Mouse (Mus musculus) neural tube, embryonic 14.5 days (tissue): ENCODE data around the gene Ccdc113. TPM values are rescaled to one million over a fixed set of nuclear protein-coding genes. Genes with fewer than 3 reads are reported as not detected.

ENCODE experiments used
- ATAC-seq: fragments of 200-750 bp; cut with Nextera tagmentation; 2 replicates; pipeline ENCODE4 v1.8.0; 2017; ENCODE audit warnings: low read depth, mild to moderate bottlenecking, moderate TSS enrichment, moderate library complexity
- H3K27ac ChIP-seq: fragments of 300-500 bp; sonication (generic); 2 replicates; pipeline ENCODE4 v1.5.1; 2014; ENCODE audit warnings: low read depth, mild to moderate bottlenecking, control low read depth, low read length, moderate library complexity, mixed read lengths
- H3K27me3 ChIP-seq: fragments of 300-500 bp; sonication (generic); 2 replicates; pipeline ENCODE4 v1.6.1; 2014; ENCODE audit warnings: low read length; ENCODE audit not compliant: control insufficient read depth, insufficient read depth
- H3K36me3 ChIP-seq: fragments of 300-500 bp; sonication (generic); 2 replicates; pipeline ENCODE4 v1.6.1; 2014; ENCODE audit warnings: low read length, mixed read lengths; ENCODE audit not compliant: control insufficient read depth, insufficient read depth
- H3K4me1 ChIP-seq: fragments of 300-500 bp; sonication (generic); 2 replicates; pipeline ENCODE4 v1.6.1; 2014; ENCODE audit warnings: low read length; ENCODE audit not compliant: control insufficient read depth, insufficient read depth
- H3K4me2 ChIP-seq: fragments of 300-500 bp; sonication (generic); 2 replicates; pipeline ENCODE4 v1.6.1; 2014; ENCODE audit warnings: mild to moderate bottlenecking, low read depth, low read length, control low read depth
- H3K4me3 ChIP-seq: fragments of 300-500 bp; sonication (generic); 2 replicates; pipeline ENCODE4 v1.5.1; 2014; ENCODE audit warnings: low read depth, low read length, control low read depth, mixed read lengths
- H3K9ac ChIP-seq: fragments of 300-500 bp; sonication (generic); replicated peaks from 2 replicates; pipeline ENCODE4 v1.6.1; 2014; ENCODE audit warnings: low read depth, mild to moderate bottlenecking, control low read depth, low read length, mixed read lengths
- H3K9me3 ChIP-seq: fragments of 300-500 bp; sonication (generic); 2 replicates; pipeline ENCODE4 v1.6.1; 2016; ENCODE audit warnings: low read length; ENCODE audit not compliant: control insufficient read depth
- WGBS: fragments of 180-500 bp; shearing (Covaris S2); extraction: QIAGEN DNeasy Blood & Tissue Kit; methylation state at CpG from one replicate; pipeline ENCODE4 v1.1.7; 2014; 5-methylcytosine and 5-hydroxymethylcytosine counted together
- polyA plus RNA-seq: library from polyadenylated mRNA; unstranded; fragments of >200 nt; fragmentation: Nextera tagmentation; extraction: Ambion mirVana; gene quantifications from 2 replicates; pipeline ENCODE4 v1.2.1, GENCODE M21; 2014

Ccdc113 gene
- polyA plus RNA-seq, 1 experiment from 2014 or later = 2.0 TPM

DNA sequence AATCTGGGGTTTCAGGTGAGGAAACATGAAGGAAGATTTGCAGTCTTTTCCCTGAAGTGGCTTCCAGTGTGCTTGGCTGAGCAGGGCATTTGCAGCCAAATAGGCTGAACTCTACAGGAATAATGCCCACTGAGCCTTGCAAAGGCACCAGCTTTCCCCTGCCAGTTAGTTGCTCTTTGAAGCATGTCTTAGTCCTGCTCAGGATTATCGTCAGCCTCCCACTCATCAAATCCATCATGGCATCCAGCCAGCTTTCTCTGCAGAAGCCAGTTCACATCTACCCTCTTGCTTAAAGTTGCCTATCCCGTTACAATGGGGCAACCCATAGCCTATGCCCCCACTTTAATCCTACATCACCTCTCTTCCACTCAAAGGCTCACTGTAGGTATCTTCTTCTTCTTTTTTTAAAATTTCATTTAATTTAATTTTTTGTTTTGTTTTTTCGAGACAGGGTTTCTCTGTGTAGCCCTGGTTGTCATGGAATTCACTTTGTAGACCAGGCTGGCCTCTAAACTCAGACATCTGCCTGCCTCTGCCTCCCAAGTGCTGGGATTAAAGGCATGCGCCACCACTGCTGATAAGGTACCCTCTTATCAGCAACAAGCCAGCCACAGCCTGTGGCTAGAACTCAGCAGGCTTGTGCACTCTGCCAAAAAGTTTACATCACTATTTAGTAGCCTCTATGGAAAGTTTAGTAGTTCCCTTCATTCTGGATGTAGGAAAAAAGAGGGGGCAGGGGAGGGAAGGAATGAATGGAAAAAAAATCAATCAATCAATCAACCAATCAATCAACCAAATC, 34.4 kb upstream of the Ccdc113 start:
- H3K4me3 ChIP-seq = no peak overlapping the region
- H3K9ac ChIP-seq = no peak overlapping the region
- 69% methylated on average over 4 of the region's 4 CpGs for WGBS
- no peak overlapping the region for H3K27ac ChIP-seq
- H3K9me3 ChIP-seq = no peaks in the 10 kb centered on the region
- no peaks in the 10 kb centered on the region for H3K27me3 ChIP-seq
- H3K36me3 ChIP-seq = no peaks in the 10 kb centered on the region
- H3K4me1 ChIP-seq = no peaks in the 10 kb centered on the region
- no peak for ATAC-seq
- H3K4me2 ChIP-seq = no peak overlapping the region

DNA sequence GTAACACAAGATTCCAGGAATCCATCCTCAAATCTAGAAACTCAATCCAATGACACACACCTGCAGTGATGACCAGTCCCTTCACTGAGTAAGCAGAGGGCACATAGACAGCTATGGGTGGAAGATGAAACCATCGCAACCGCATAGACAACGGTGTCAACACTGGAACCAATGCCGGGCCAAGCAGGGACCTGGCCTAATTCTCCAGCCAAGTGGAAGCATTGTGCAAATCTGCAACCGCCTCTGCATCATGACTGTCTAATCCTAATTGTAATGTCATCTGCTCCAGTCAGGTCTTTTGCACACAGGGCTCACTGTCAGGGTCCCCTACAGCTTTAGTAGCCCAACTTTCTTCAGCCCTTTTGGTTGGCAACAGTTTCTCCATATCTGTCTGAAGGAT, 33.4 kb upstream of the Ccdc113 start:
- no peak overlapping the region for H3K9ac ChIP-seq
- H3K4me3 ChIP-seq = no peak overlapping the region
- H3K27ac ChIP-seq = no peak overlapping the region
- H3K4me2 ChIP-seq = no peak overlapping the region
- H3K9me3 ChIP-seq = no peaks in the 10 kb centered on the region
- WGBS = 98% methylated on average over 5 of the region's 5 CpGs
- H3K4me1 ChIP-seq = no peaks in the 10 kb centered on the region
- no peak for ATAC-seq
- no peaks in the 10 kb centered on the region for H3K36me3 ChIP-seq
- no peaks in the 10 kb centered on the region for H3K27me3 ChIP-seq

DNA sequence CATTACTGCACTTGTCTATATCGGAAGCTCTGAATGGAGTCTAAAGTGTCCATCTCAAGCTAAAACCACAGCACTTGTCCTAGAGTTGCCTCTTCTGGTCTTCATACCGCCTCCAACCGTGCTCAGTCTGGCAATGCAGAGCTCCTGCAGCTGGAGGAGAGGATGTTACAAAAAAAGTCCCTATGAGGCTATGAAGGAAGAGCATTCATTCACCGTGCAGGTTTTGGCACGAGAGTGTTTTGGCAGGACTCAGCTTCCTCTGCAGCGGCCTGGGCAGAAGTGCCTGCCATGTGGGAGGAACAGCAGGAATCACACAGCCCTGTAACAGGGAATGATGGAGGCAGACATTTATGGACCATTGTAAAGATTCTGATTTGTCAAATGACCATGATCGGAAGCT, 31.5 kb upstream of the Ccdc113 start:
- Histone ChIP-seq H3K4me3 (no peak overlapping the region), H3K27ac (no peak overlapping the region), H3K36me3 (no peaks in the 10 kb centered on the region), H3K27me3 (no peaks in the 10 kb centered on the region), H3K4me1 (no peaks in the 10 kb centered on the region), H3K9me3 (no peaks in the 10 kb centered on the region), H3K9ac (no peak overlapping the region), H3K4me2 (no peak overlapping the region)
- ATAC-seq = no peak
- 79% methylated on average over 7 of the region's 7 CpGs for WGBS

DNA sequence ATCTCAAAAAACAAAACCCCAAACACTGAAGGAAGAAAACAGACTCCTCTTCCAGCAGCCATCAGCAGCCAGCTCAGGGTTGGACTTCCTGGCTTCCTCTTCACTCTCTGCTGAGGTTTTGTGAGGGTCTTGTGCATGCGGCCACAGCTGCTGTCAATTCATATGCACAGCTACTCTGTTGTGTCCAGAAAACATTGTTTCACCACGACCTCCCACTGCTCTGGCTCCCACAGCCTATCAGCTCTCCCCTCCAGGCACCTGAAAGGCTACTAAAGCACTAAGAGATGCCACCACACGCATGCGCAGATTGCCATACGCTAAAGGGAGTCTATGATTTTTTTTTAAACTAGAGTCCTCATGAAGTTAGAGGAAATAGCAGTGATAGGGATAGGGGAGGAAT, 29.1 kb upstream of the Ccdc113 start:
- Histone ChIP-seq H3K9me3 (no peaks in the 10 kb centered on the region), H3K9ac (no peak overlapping the region), H3K27ac (no peak overlapping the region), H3K36me3 (no peaks in the 10 kb centered on the region), H3K4me3 (no peak overlapping the region), H3K4me1 (no peaks in the 10 kb centered on the region), H3K4me2 (no peak overlapping the region), H3K27me3 (no peaks in the 10 kb centered on the region)
- WGBS = 70% methylated on average over 5 of the region's 5 CpGs
- no peak for ATAC-seq

DNA sequence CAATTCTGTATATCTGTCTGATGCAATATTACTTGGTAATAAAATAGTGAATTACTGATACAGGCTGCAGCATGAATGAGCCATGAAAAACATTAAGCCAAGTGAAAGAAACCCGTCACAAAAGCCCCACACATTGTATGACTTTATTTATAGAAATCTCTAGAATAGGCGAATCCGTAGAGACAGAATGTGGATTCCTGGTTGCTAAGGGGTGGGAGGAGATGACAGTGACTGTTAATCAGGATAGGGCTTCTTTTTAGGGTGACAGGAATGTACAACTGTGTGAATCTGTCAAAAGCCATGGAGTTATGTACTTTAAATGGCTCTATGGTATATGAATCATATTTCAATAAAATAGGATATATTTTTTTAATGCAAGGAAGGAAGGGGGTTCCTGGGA, 28.3 kb upstream of the Ccdc113 start:
- 54% methylated on average over 3 of the region's 3 CpGs for WGBS
- no peak for ATAC-seq
- Histone ChIP-seq H3K4me1 (no peaks in the 10 kb centered on the region), H3K4me3 (no peak overlapping the region), H3K9ac (no peak overlapping the region), H3K27ac (no peak overlapping the region), H3K4me2 (no peak overlapping the region), H3K27me3 (no peaks in the 10 kb centered on the region), H3K9me3 (no peaks in the 10 kb centered on the region), H3K36me3 (no peaks in the 10 kb centered on the region)

DNA sequence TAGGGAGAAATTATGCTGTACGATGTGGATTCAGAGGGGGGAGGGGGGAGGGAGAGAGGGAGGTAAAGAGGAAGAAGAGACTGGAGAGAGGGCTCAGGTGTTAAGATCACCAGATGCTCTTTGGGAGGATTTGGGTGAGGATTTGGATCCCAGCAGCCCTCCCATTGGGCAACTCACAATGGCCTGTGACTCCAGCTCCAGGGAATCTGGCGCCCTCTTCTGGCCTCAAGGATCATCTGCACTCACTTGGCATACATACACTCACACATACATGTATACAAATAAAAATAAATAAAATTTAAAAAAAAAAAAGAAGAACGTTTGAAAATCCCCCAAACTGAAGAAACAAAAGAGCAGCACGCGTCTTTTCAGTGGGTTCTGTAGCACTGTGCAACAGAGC, 27.6 kb upstream of the Ccdc113 start:
- WGBS = 73% methylated on average over 5 of the region's 5 CpGs
- H3K4me2 ChIP-seq = no peak overlapping the region
- no peak for ATAC-seq
- H3K36me3 ChIP-seq = no peaks in the 10 kb centered on the region
- H3K27me3 ChIP-seq = no peaks in the 10 kb centered on the region
- H3K27ac ChIP-seq = no peak overlapping the region
- H3K9ac ChIP-seq = no peak overlapping the region
- H3K4me3 ChIP-seq = no peak overlapping the region
- no peaks in the 10 kb centered on the region for H3K9me3 ChIP-seq
- no peaks in the 10 kb centered on the region for H3K4me1 ChIP-seq

DNA sequence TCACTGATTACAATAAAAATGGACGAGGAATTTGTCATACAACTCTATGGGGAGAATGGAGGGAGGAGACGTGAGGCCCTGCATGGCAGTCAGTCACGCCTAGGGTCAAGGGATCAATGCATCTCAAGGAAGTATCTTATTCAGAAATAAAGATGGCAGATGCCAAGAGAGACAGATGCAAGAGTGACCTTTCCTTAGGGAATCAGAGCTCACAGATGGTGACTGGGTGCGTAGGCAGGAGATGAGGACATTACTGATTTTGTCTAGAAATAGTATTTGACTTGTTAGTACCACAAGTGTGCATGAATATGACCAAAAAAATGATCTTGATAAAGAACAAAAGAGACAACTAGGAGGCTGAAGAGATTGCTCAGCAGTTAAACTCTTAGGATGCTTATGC, 21.6 kb upstream of the Ccdc113 start:
- no peak overlapping the region for H3K9ac ChIP-seq
- no peaks in the 10 kb centered on the region for H3K27me3 ChIP-seq
- no peaks in the 10 kb centered on the region for H3K4me1 ChIP-seq
- no peaks in the 10 kb centered on the region for H3K9me3 ChIP-seq
- H3K27ac ChIP-seq = no peak overlapping the region
- H3K4me2 ChIP-seq = no peak overlapping the region
- WGBS = 45% methylated on average over 4 of the region's 4 CpGs
- no peaks in the 10 kb centered on the region for H3K36me3 ChIP-seq
- no peak overlapping the region for H3K4me3 ChIP-seq
- ATAC-seq = no peak

DNA sequence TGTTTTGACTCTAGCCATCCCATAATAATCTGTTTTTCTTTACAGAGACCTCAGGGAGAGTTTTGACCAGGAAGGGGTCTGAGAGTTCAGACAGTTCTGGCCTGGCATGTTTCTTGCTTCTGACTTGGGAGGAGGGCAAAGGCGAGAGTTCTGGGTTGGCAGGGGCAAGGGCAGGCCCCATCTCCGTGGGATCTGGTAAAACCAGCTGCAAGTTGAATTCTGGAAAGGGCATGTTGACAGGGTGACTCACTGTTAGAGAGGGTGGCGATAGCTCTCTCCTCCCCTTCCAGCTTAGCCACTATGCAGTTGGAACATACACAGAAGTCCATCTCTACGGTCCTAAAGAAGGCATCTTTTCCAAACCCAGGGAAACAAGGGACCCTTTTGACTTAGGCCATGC, 20.7 kb upstream of the Ccdc113 start:
- ATAC-seq = no peak
- H3K4me3 ChIP-seq = no peak overlapping the region
- H3K9ac ChIP-seq = no peak overlapping the region
- H3K36me3 ChIP-seq = no peaks in the 10 kb centered on the region
- H3K4me2 ChIP-seq = no peak overlapping the region
- no peak overlapping the region for H3K27ac ChIP-seq
- no peaks in the 10 kb centered on the region for H3K4me1 ChIP-seq
- H3K27me3 ChIP-seq = no peaks in the 10 kb centered on the region
- WGBS = 85% methylated on average over 4 of the region's 4 CpGs
- no peaks in the 10 kb centered on the region for H3K9me3 ChIP-seq

DNA sequence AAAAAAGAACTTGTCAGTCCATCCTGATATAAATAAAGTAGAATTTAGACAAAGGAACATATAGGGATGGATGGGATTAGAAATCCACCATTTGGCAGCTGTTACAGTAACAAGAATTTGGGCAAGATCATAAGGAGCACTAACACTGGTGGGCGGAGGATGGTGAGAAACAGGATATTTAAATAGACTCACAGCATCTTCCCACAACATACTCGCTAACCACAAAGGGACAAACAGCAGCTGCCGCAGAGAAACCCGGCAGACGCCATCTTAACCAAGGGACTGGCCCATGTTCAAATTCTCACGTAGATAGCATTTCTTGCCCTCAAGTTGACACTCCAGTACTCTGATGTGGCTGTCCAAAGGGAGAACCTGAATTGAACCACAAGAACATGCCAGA, 17.0 kb upstream of the Ccdc113 start:
- Histone ChIP-seq H3K9me3 (no peaks in the 10 kb centered on the region), H3K4me3 (no peak overlapping the region), H3K27ac (no peak overlapping the region), H3K4me1 (no peaks in the 10 kb centered on the region), H3K9ac (no peak overlapping the region), H3K27me3 (no peaks in the 10 kb centered on the region), H3K4me2 (no peak overlapping the region), H3K36me3 (no peaks in the 10 kb centered on the region)
- WGBS = 96% methylated on average over 6 of the region's 6 CpGs
- ATAC-seq = no peak
